Mouse (Mus musculus) fibroblast of lung, adult 2 months (primary cell): ENCODE data around the gene Cenps.
"Not testable (repeated sequence)": the region's sequence is repeated elsewhere in the genome, so short reads cannot be mapped to it uniquely, and the experiment has no call there.

Experiments used
- DNase-seq: peaks from one replicate; pipeline ENCODE4 v3.0.0-alpha.2; 2011; ENCODE audit warnings: low read depth

The Cenps gene

GRCm38 (mm10) chr4:149136982-149137770, at the start of gene Cenps:
Gene Cenps, minus strand, starts transcription at chr4:149137629.
- DNase-seq = peak; percentile 53

DNA sequence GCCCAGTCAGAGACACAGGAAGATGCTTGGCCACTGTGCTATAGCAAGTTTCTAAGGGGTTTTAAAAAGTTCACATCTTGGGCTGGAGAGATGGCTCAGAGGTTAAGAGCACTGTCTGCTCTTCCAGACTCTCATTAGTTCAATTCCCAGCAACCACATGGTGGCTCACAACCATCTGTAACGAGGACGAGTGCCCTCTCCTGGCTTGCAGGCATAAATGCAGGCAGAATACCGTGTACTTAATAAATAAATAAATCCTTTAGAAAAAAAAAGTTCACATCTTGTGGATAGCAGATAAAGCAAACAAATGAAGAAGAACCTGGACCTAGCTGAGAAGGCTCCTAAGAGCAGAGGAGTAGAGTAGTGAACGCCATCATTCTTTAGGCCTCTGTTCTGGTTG, 45.3 kb upstream of the Cenps start:
- DNase-seq = no peak

GRCm38 (mm10) chr4:149182192-149182591, 44.8 kb upstream of the Cenps start:
- no peak for DNase-seq

GRCm38 (mm10) chr4:149179573-149179972, 42.1 kb upstream of the Cenps start:
- no peak for DNase-seq

DNA sequence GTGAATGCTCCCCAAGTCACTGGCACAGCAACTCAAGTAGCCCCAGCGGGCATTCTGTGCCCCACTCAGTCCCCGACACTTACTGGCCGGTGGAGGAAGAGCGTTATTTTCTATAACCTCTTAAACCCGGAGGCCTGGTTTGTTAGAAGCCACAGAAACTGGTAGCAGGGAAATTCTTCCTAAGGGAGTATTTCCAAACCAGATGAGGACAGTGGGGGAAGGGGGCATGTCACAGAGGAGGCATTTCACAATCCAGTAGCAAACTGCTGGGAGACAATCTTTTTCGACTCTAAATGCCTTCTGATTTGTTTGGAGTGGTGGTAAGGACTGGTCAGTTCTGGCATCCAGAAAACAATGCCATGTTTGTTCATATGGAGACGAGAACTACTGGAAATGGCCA, 41.7 kb upstream of the Cenps start:
- DNase-seq = no peak

- no peak for DNase-seq
Observed at GRCm38 (mm10) chr4:149178328-149178727, 40.9 kb upstream of the Cenps start.

DNA sequence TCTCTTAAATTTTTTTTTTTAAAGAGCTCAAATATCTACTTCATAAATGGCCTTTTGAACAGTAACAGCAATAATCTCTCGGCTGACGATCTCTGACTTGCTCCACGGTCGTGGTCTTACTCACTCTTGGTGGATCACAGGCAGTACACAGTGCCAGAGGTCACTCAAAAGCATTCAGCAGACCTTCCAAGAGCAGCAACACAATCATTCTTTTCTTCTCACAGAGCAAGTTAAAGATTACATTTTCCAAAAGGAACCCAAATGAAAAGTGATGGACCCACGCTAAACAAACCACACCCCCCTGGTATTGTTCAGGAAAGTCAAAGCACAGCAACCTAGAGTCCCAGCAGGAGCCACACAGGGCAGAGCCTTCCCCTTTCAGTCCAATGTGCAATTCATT, 39.6 kb upstream of the Cenps start:
- no peak for DNase-seq

- no peak for DNase-seq
Observed at GRCm38 (mm10) chr4:149176645-149177044, 39.2 kb upstream of the Cenps start.

DNA sequence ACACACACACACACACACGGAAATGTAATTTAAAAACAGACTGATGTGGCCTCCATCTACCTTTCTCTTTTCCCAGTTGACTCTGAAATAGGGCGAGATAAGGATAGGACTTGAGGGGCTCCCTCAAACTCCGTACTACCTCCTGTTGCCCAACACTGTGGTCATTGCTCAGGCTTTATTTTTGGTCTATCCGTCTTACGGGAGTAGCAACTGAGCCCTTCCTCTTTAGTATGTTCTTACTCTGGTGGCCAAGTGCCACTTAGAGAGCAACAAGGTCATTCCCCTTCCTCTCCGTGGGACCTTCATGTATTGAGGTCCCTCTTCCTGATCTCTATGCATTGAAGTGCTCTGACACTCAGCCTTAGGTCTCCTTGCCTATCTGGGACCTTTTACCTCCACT, 36.2 kb upstream of the Cenps start:
- DNase-seq = no peak

DNA sequence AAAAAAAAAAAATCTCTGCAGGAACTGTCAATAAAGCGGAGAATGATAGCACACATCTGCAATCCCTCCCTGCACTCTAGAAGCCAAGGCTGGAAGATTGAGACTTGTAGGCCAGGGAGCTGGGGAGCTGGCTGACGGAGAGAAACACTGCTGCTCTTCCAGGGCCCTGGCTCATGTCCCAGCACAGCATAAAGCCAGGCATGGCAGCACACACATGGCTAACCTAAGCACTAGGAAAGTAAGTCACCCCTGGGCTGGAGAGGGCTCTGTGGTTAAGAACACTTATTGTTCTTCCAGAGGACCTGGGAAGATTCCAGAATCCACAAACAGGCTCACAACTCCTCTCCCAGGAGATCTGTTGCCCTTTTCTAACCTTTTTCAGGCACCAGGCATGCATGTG, 35.2 kb upstream of the Cenps start:
- no peak for DNase-seq

DNA sequence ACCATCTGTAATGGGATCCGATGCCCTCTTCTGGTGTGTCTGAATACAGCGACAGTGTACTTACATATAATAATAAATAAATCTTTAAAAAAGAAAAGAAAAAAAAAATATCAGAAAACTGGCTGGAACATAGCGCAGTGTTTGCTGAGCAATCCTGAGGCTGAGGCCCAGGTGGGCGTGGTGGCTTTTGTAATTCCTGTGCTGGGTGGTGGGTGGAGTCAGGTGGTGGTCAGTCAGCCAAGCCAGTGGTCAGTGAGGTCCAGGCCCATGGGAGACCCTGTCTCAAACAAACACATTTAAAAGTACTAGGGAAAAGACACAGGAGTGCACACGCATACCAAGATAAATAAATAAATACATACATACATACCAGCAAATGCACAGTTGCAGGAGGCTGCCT, 34.7 kb upstream of the Cenps start:
- DNase-seq = no peak

DNA sequence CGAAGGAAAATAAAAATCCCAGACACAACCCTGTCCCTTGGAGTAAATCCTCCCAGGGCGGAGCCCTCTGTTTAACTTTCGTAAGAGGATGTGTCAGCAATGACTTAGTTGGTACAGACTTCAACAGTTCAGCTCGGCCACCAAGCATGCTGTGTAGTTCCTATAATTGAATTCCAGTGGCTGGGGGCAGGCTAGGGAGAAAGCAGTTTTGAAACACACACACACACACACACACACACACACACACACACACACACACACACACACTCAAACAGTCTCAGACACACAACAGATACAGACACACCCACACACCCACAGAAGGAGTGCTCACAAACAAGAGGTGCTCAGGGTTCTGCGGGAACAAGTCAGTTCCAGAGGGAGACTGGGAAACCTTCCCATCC, 34.2 kb upstream of the Cenps start:
- no peak for DNase-seq

DNA sequence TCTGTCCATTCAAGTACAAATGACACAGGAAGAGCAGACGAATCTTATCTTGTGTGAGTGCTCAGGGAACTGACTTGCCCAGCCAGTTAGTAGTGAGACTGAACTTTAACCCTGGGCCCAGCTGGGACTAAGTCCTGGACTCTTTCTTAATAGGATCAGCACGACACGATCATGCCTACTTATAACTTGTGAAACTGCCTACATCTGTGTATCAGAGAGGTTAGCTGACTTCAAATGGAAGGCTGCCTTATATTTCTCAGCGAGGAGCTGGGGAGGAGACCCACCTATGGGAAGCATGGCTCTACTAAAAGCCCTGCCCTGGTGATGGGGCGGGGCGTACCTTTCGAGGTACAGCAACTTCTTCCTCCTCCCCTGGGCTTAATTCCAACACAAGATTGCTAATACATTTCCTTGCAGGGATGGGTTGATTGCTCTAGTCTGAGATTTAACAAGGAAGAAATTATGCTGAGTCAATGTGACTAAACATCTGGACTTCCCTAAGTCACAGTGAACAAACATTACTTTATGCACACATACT, 33.0 kb upstream of the Cenps start:
- no peak for DNase-seq

DNA sequence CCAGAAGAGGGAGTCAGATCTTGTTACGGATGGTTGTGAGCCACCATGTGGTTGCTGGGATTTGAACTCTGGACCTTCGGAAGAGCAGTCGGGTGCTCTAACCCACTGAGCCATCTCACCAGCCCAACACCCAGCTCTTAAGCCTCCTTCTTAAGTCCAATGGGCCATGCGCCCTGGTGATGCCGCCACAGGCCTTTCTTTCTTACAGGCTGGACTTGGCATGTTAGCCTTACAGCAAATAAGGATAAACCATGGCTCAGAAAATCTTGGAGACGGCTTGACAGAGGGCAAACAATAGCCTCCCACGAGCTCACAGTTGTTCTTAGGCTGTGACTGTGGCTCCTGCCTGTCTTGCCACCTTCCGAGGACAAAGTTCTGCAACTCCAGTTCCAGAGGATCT, 32.5 kb upstream of the Cenps start:
- DNase-seq = not testable (repeated sequence)

DNA sequence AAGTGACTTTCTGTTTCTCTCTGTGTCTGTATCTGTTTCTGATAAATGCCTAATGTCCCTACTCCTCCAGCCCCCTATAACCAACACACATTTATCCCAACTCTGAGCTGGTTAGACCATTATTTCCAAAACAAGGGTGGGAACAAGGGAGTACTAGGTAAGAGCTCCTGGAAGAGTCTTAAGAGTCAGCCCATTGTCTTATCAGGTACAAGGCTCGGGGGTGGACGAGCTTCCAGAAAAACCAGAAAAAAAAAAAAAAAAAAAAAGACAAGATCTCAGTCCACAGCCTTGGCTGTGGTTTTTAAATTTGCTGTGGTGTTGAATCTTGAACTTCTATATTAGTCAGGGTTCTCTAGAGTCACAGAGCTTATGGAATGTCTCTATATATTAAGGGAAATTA, 30.6 kb upstream of the Cenps start:
- DNase-seq = no peak

DNA sequence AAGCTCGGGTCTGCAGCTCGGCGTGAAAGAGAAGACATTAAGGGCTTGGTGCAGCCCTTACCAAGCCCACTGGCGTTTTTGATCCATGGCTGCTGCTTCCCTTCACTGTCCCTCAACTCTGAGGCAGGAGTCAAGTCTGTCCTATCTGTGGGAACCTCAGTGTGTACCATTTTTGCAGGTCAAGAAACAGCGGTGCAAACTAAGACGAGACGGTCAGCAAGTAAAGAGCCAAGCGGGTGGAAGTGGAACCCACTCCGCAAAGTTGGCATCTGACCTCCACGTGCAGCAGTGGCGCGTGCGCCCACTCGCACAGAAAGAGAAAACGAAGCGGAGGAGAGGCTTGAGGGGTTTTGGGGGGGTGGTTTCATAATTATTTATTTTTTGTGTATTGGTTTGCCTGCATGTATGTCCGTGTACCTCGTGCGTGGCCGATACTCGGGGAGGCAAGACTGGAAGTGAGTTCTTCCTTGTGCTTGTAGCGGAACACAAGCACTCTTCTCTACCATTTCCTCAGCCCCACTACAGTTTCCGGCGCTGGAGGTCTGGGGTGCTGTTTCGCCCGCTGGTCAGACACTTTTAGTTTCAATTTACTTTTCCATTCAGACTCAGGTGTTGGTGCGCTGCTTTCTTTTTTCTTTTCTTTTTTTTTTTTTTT, 29.7 kb upstream of the Cenps start:
- DNase-seq = no peak

- DNase-seq = peak; percentile 90
Observed at GRCm38 (mm10) chr4:149166215-149166946, 29.0 kb upstream of the Cenps start, which contains the start of gene Pgd. Gene Pgd, minus strand, starts transcription at chr4:149166771.

GRCm38 (mm10) chr4:149164150-149164549, 26.7 kb upstream of the Cenps start:
- no peak for DNase-seq

DNA sequence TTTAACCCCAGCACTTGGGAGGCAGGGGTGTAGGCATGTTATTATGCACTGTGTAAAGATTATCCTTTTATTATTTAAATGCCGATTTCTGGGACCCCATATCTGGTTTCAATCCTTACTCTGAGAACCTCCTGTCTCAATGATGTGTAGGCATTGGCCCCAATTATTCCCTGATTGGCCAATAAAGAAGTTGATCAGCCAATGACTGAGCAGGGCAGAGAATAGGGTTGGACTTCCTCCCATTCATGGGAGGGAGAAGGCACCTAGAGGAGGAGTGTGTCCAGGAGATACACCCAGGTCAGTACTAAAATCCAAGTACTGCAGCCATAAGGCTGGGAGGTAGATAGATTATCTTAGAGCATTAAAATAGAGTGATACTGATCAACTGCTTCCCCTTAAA, 25.8 kb upstream of the Cenps start:
- no peak for DNase-seq

GRCm38 (mm10) chr4:149161166-149161565, 23.7 kb upstream of the Cenps start:
- DNase-seq = no peak

DNA sequence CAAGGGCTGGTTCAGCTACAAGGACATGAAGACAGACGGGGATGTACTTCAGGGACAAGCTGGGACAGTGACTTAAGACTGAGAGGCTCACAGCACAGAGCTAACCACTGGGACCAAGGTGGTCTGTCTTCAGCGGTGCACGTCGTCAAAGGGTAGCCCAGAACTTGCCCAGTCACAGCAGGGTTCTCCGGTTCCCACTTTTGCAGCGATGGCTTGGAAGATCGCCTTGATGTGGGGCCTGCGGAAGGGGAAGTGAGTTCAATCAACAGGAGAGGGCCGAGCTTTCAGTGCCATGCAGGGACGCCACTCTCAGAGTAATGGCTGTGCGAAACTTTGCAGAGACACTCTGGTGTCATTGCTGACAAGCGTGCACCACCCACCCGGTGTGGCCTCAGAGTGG, 22.5 kb upstream of the Cenps start:
- DNase-seq = no peak

GRCm38 (mm10) chr4:149159203-149159602, 21.8 kb upstream of the Cenps start:
- no peak for DNase-seq
